Mouse (Mus musculus) heart, adult 2 months (tissue): Measurements from ENCODE around the gene Adssl1. TPM values are rescaled to one million over a fixed set of nuclear protein-coding genes. Genes with fewer than 3 reads are reported as not detected.

Experiments
- DNase-seq, 2 experiments: peaks; one replicate each; pipeline ENCODE4 v3.0.0; 2021
- H3K27ac ChIP-seq: fragments of 200-600 bp; 2 replicates; pipeline ENCODE4 v1.8.1; 2022
- H3K27me3 ChIP-seq: fragments of 200-500 bp; 2 replicates; pipeline ENCODE4 v1.6.1; 2012; ENCODE audit warnings: mild to moderate bottlenecking, low read length, inconsistent platforms, mixed read lengths; ENCODE audit not compliant: control insufficient read depth, insufficient read depth
- H3K36me3 ChIP-seq: fragments of 200-500 bp; 2 replicates; pipeline ENCODE4 v1.6.1; 2012; ENCODE audit warnings: low read length, inconsistent platforms; ENCODE audit not compliant: control insufficient read depth, insufficient read depth
- H3K4me1 ChIP-seq: fragments of 200-500 bp; 2 replicates; pipeline ENCODE4 v1.6.1; 2011; ENCODE audit warnings: low read length; ENCODE audit not compliant: control insufficient read depth, insufficient read depth
- H3K4me3 ChIP-seq: fragments of 200-600 bp; 2 replicates; pipeline ENCODE4 v1.8.1; 2022
- H3K79me2 ChIP-seq: fragments of 200-500 bp; replicated peaks from 2 replicates; pipeline ENCODE4 v1.6.1; 2012; ENCODE audit warnings: mild to moderate bottlenecking, inconsistent platforms, low read length, moderate library complexity, mixed read lengths; ENCODE audit not compliant: control insufficient read depth, insufficient read depth
- H3K9ac ChIP-seq: fragments of 200-500 bp; 2 replicates; pipeline ENCODE4 v1.6.1; 2012; ENCODE audit warnings: low read depth, mild to moderate bottlenecking, control low read depth, inconsistent platforms, low read length, mixed read lengths
- CTCF ChIP-seq: fragments of 200-600 bp; IDR thresholded peaks from 2 replicates; pipeline ENCODE4 v1.8.1; 2022; ENCODE audit warnings: antibody characterized with exemption, mild to moderate bottlenecking, moderate library complexity
- EP300 ChIP-seq: fragments of 200-500 bp; IDR thresholded peaks from 2 replicates; pipeline ENCODE4 v1.6.1; 2011; ENCODE audit warnings: low read depth, low read length, control low read depth; ENCODE audit not compliant: insufficient read depth
- POLR2A ChIP-seq: fragments of 200-500 bp; IDR thresholded peaks from 2 replicates; pipeline ENCODE4 v1.6.1; 2011; ENCODE audit warnings: mild to moderate bottlenecking, low read depth, low read length, control low read depth; ENCODE audit not compliant: insufficient read depth
- WGBS: fragments of 180-500 bp; shearing (Covaris S2); methylation state at CpG from one replicate; pipeline ENCODE4 v1.1.7; 2018; 5-methylcytosine and 5-hydroxymethylcytosine counted together
- intact Hi-C: fragments of 180-260 bp; cut with DNase I; formaldehyde crosslinking; loops from one replicate; pipeline ENCODE4 v1.15.1; 2025
- polyA plus RNA-seq: library from polyadenylated mRNA; depleted of rRNA; stranded (reverse); fragments of >200 nt; gene quantifications from 2 replicates; pipeline ENCODE4 v1.2.3, GENCODE M21; 2012
- total RNA-seq, 2 experiments: library from RNA; stranded (reverse); gene quantifications; 2 replicates each; pipeline ENCODE4 v1.2.3; 2021

Gene Adssl1
- total and polyA plus RNA-seq, 3 experiments = 98.2 to 173 (median 150) TPM

- H3K36me3 ChIP-seq = no peaks in the 10 kb centered on the region
- DNase-seq = no peak
- no peaks in the 10 kb centered on the region for H3K79me2 ChIP-seq
- TF ChIP-seq EP300 = no peak
- TF ChIP-seq CTCF = no peak
- TF ChIP-seq POLR2A = no peak
- no peak overlapping the region for H3K9ac ChIP-seq
- H3K27me3 ChIP-seq = no peaks in the 10 kb centered on the region
- H3K4me3 ChIP-seq = no peak overlapping the region
- no peak overlapping the region for H3K27ac ChIP-seq
- WGBS = 91% methylated on average over 5 of the region's 5 CpGs
- peaks cover 3% of the 10 kb centered on the region for H3K4me1 ChIP-seq
- intact Hi-C loops = no loop called here
Observed at GRCm38 (mm10) chr12:112648081-112648480, 28.2 kb downstream of the Adssl1 start.

GRCm38 (mm10) chr12:112651778-112652439, 32.1 kb downstream of the Adssl1 start:
- Histone ChIP-seq H3K79me2 (no peaks in the 10 kb centered on the region), H3K4me1 (peaks cover 3% of the 10 kb centered on the region), H3K9ac (no peak overlapping the region), H3K27me3 (no peaks in the 10 kb centered on the region), H3K4me3 (no peak overlapping the region), H3K36me3 (no peaks in the 10 kb centered on the region), H3K27ac (no peak overlapping the region)
- WGBS = 70% methylated on average over 5 of the region's 5 CpGs
- intact Hi-C loops = loop anchor here (5.0 to 10.0 kb wide), 2 partner anchors 40 to 193 kb away; no protein-coding TSS in a partner anchor
- TF ChIP-seq EP300 (no peak), POLR2A (no peak), CTCF (no peak)
- DNase-seq = no peak

GRCm38 (mm10) chr12:112653157-112653824, 33.4 kb downstream of the Adssl1 start:
- intact Hi-C loops = loop anchor here (1.0 to 10.0 kb wide), 3 partner anchors 39 to 192 kb away; no protein-coding TSS in a partner anchor
- Histone ChIP-seq H3K4me3 (no peak overlapping the region), H3K4me1 (peaks cover 3% of the 10 kb centered on the region), H3K79me2 (no peaks in the 10 kb centered on the region), H3K9ac (no peak overlapping the region), H3K36me3 (no peaks in the 10 kb centered on the region), H3K27me3 (no peaks in the 10 kb centered on the region), H3K27ac (peak overlapping the region; percentile 10; the same call in 1 of the 2 replicates)
- DNase-seq = peak; percentile 85 to 91
- 23% methylated on average over 7 of the region's 7 CpGs for WGBS
- TF ChIP-seq POLR2A = 0 out of 2 replicates have a peak, but pooled peaks have one; percentile 2
- TF ChIP-seq EP300 = peak; percentile 99
- peak; percentile 98 for TF ChIP-seq CTCF

- peaks cover 3% of the 10 kb centered on the region for H3K4me1 ChIP-seq
- intact Hi-C loops = loop anchor here (5.0 to 10.0 kb wide), 2 partner anchors 38 to 191 kb away; no protein-coding TSS in a partner anchor
- H3K27ac ChIP-seq = no peak overlapping the region
- H3K27me3 ChIP-seq = no peaks in the 10 kb centered on the region
- TF ChIP-seq POLR2A (no peak), EP300 (no peak), CTCF (no peak)
- WGBS = 92% methylated on average over 5 of the region's 5 CpGs
- no peak overlapping the region for H3K4me3 ChIP-seq
- no peaks in the 10 kb centered on the region for H3K36me3 ChIP-seq
- DNase-seq = no peak
- H3K79me2 ChIP-seq = no peaks in the 10 kb centered on the region
- H3K9ac ChIP-seq = no peak overlapping the region
Observed at GRCm38 (mm10) chr12:112654076-112654475, 34.2 kb downstream of the Adssl1 start.

- Histone ChIP-seq H3K4me1 (no peaks in the 10 kb centered on the region), H3K27me3 (no peaks in the 10 kb centered on the region), H3K79me2 (peaks cover 3% of the 10 kb centered on the region), H3K36me3 (no peaks in the 10 kb centered on the region), H3K27ac (no peak overlapping the region), H3K9ac (no peak overlapping the region), H3K4me3 (no peak overlapping the region)
- intact Hi-C loops = loop anchor here (1.0 to 10.0 kb wide), 3 partner anchors 16 to 186 kb away; partner anchors contain the start of gene Akt1
- 63% methylated on average over 7 of the region's 7 CpGs for WGBS
- TF ChIP-seq EP300 = no peak
- TF ChIP-seq POLR2A = no peak
- no peak for TF ChIP-seq CTCF
- peak in 1 of 2 experiments; percentile 56 for DNase-seq
Observed at GRCm38 (mm10) chr12:112658619-112659018, 38.8 kb downstream of the Adssl1 start.
